Mouse (Mus musculus) spleen, adult 2 months (tissue): ENCODE results near the gene Garnl3.

Experiments
- CTCF ChIP-seq: fragments of 200-500 bp; IDR thresholded peaks from 2 replicates; pipeline ENCODE4 v1.5.1; 2011; ENCODE audit warnings: mild to moderate bottlenecking, inconsistent platforms; ENCODE audit not compliant: insufficient read depth, insufficient read length, insufficient replicate concordance; ENCODE audit errors: extremely low read depth
- POLR2A ChIP-seq: fragments of 200-500 bp; IDR thresholded peaks from 2 replicates; pipeline ENCODE4 v1.6.1; 2011; ENCODE audit warnings: low read depth, low read length, inconsistent platforms

DNA sequence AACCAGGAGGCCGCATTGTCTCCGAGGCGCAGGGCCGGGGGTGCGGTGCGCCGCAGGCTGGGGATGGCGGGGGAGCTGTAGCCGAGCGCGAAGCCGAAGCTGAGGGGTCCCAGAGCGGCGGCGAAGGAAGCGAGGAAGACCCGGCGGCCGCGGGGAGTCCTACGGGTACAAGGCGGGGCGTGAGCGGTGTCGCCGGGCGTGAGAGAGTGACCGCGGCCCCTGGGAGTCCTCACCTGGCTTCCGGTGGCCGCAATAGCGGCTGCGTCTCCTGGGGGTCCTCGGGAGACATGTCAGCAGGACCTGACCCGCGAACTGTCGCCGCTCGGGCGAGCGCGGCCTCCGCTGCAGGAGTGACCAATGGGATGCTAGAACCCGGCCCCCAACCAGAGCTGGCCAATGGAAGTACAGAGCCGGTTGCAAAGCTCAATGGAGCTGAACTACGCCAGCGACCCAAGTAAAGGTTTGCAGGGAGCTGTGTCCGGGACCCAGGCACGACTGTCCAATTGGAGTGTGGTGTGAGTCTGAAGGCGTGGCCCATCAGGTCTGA is 149.7 kb downstream of the Garnl3 start, which contains the start of gene Slc2a8:
- TF ChIP-seq CTCF (no peak), POLR2A (peak; percentile 14; the same call in 1 of the 2 replicates)
